Mouse (Mus musculus) liver, postnatal 0 days (tissue): ENCODE measurements around the gene Vps41.

Experiments used
- CTCF ChIP-seq: sonication (generic); IDR thresholded peaks from 2 replicates; pipeline ENCODE4 v1.5.1; 2016; ENCODE audit warnings: antibody characterized with exemption, low read depth
- EP300 ChIP-seq: IDR thresholded peaks from 2 replicates; pipeline ENCODE4 v1.6.1; 2016; ENCODE audit warnings: antibody characterized with exemption, low read depth, mild to moderate bottlenecking

GRCm38 (mm10) chr13:18892910-18893309 is 175.8 kb downstream of the Vps41 start:
- TF ChIP-seq EP300 (no peak), CTCF (no peak)
